Comparison of ENCODE assay signal across 12 mouse cellular contexts in the genomic region with DNA sequence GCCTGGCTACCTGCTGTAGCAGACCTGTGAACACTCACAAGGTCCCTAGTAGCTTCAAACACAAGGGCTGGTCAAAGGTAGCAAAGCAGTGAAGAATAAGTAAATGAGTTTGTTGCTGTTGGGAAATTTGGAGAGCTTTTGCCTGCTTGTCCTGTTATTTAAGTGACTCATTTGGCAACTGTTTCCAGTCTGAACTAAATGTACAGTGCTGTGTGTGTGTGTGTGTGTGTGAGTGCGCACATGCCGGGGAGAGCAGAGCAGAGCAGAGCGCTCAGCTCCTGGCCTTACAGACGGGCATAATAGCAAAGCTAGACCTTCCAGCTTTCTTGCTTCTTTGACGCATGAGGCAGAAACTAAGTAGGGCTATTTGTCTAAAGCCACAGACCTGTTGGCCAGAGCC. TPM values are rescaled to one million over a fixed set of nuclear protein-coding genes. Genes with fewer than 3 reads are reported as not detected.
A peak's percentile ranks its signal among the peaks of the same experiment; 100 is the strongest.
DNase-seq lines count a peak whose midpoint lies in the region.
"Had no signal": no experiment of that assay in that cellular context is flagged by ENCODE, and none has a peak within 500 bp of the region (broad histone marks: within the 10 kb centered on the region; RNA-seq: fewer than 3 reads in every experiment).

No protein-coding gene starts in this region.

- intact Hi-C loops in gastrocnemius, postnatal 14 days (cut with DNase I; ENCODE audit: low total_unique reads), result no loop called here

- DNase-seq in adrenal gland, adult (ENCODE audit: inconsistent age in 2 of 2, low spot score in 1 of 2), result peak; percentile 54 to 66
- DNase-seq in adrenal gland, adult 18-20 months (ENCODE audit: low spot score in 2 of 2), result no peak
- DNase-seq in layer of hippocampus, adult 11-12 months (ENCODE audit: low spot score), result peak; percentile 60
- no peak for DNase-seq in layer of hippocampus, postnatal 10 days (ENCODE audit: low spot score in 2 of 2)
- DNase-seq in MN1 (ENCODE audit: low spot score), result peak; percentile 26
- DNase-seq in frontal cortex, postnatal 36 days (ENCODE audit: low spot score in 2 of 2), result peak; percentile 52 to 61
- no peak for DNase-seq in gastrocnemius, postnatal 14 days
- no peak for DNase-seq in cerebellum, postnatal 14 days
- DNase-seq: cerebellum, adult 11-12 months; embryo, embryonic 11 days; gastrocnemius, postnatal 36 days; midbrain, embryonic 14.5 days had no signal

RNA-seq across cellular contexts. Expression of gene Glis1, which starts 1.7 kb away (rescaled TPM):
- 1 to 10 TPM in 1 of 2 experiments, under 1 TPM in 1; 0.23 to 1.1 TPM for total RNA-seq in adrenal gland, adult 18-20 months (2021)
- 1 to 10 TPM; 1.1 to 2.4 TPM for total RNA-seq in layer of hippocampus, postnatal 10 days (2021)
- total RNA-seq in gastrocnemius, postnatal 14 days (2021), result under 1 TPM; 0.27 to 0.80 TPM

Comparison
In these comparisons a context has a peak if more than half of its experiments do, and no peak if none do; other contexts are left out.
1. DNase-seq: peak in adrenal gland, adult (2 of 2), layer of hippocampus, adult 11-12 months (single experiment), MN1 (single experiment) and frontal cortex, postnatal 36 days (2 of 2); none in adrenal gland, adult 18-20 months (0 of 2), layer of hippocampus, postnatal 10 days (0 of 2), gastrocnemius, postnatal 14 days (single experiment) and cerebellum, postnatal 14 days (0 of 2).